Mouse (Mus musculus) hindbrain, embryonic 15.5 days (tissue): Measurements from ENCODE around the gene Rad51c. TPM values are rescaled to one million over a fixed set of nuclear protein-coding genes. Genes with fewer than 3 reads are reported as not detected.
"Not testable (repeated sequence)": the region's sequence is repeated elsewhere in the genome, so short reads cannot be mapped to it uniquely, and the experiment has no call there.

Experiments
- ATAC-seq: fragments of 200-750 bp; cut with Nextera tagmentation; 2 replicates; pipeline ENCODE4 v1.8.0; 2017; ENCODE audit warnings: low read depth, moderate number of reproducible peaks, moderate TSS enrichment; ENCODE audit not compliant: low FRiP score
- H3K27ac ChIP-seq: fragments of 300-500 bp; sonication (generic); replicated peaks from 2 replicates; pipeline ENCODE4 v1.5.1; 2015; ENCODE audit warnings: mild to moderate bottlenecking, inconsistent platforms
- H3K27me3 ChIP-seq: fragments of 300-500 bp; sonication (generic); 2 replicates; pipeline ENCODE4 v1.6.1; 2015; ENCODE audit warnings: control low read depth, inconsistent platforms
- H3K36me3 ChIP-seq: fragments of 300-500 bp; sonication (generic); 2 replicates; pipeline ENCODE4 v1.6.1; 2015; ENCODE audit warnings: control low read depth, inconsistent platforms
- H3K4me1 ChIP-seq: fragments of 300-500 bp; sonication (generic); replicated peaks from 2 replicates; pipeline ENCODE4 v1.6.1; 2015; ENCODE audit warnings: control low read depth, inconsistent platforms
- H3K4me2 ChIP-seq: fragments of 300-500 bp; sonication (generic); 2 replicates; pipeline ENCODE4 v1.6.1; 2015; ENCODE audit warnings: moderate library complexity, mild to moderate bottlenecking, inconsistent platforms
- H3K4me3 ChIP-seq: fragments of 300-500 bp; sonication (generic); 2 replicates; pipeline ENCODE4 v1.5.1; 2015; ENCODE audit warnings: mild to moderate bottlenecking, inconsistent platforms
- H3K9ac ChIP-seq: fragments of 300-500 bp; sonication (generic); 2 replicates; pipeline ENCODE4 v1.6.1; 2015; ENCODE audit warnings: inconsistent platforms
- H3K9me3 ChIP-seq: fragments of 300-500 bp; sonication (generic); 2 replicates; pipeline ENCODE4 v1.6.1; 2016; ENCODE audit warnings: control low read depth, inconsistent platforms
- WGBS: fragments of 180-500 bp; shearing (Covaris S2); methylation state at CpG from one replicate; pipeline ENCODE4 v1.1.7; 2015; 5-methylcytosine and 5-hydroxymethylcytosine counted together
- polyA plus RNA-seq: library from polyadenylated mRNA; unstranded; fragments of >200 nt; fragmentation: Nextera tagmentation; extraction: Ambion mirVana; gene quantifications from 2 replicates; pipeline ENCODE4 v1.2.1, GENCODE M21; 2015

Gene Rad51c
- polyA plus RNA-seq, 1 experiment from 2014 or later: 4.9 TPM

DNA sequence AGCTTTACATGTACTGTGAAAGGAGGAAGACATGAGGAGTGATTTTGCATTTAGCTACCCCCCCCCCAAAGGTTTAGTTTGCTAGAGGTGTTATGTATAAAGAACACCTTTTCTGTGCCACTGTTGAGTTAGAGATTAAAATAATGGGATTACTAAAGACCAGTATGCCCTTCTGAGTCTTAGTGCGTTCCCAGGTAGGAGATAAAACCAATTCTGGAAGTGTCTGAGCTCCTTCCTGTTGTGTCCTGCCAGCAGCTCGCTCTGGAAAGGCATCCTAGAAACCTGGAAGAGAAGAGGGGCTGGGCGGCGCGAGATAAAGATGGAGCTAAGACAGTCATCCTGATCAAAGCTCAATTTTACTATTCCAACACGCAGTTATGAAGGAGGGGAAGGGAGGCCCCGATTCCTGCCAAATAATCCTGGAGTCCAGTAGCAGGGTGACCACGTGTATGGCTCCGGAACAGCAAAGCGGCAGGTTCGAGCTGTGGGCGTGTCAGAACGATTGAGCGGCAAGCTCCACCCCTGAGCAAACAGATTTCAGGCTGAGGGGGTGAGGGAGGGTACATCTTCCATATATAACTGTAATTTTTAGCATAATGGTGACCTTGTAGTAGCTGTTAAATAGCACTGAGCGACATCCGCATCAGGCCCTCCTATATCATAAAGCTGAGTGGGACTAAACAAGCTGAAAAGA lies 40.1 kb upstream of the Rad51c start:
- H3K9ac ChIP-seq: no peak overlapping the region; the same call in 1 of the 2 replicates
- peaks cover 15% of the 10 kb centered on the region for H3K4me1 ChIP-seq
- no peak overlapping the region for H3K4me3 ChIP-seq
- no peaks in the 10 kb centered on the region for H3K27me3 ChIP-seq
- H3K36me3 ChIP-seq: no peaks in the 10 kb centered on the region
- ATAC-seq: no peak
- peak overlapping the region; percentile 36 for H3K4me2 ChIP-seq
- 10% methylated on average over 16 of the region's 16 CpGs for WGBS
- no peaks in the 10 kb centered on the region for H3K9me3 ChIP-seq
- H3K27ac ChIP-seq: no peak overlapping the region; the same call in 1 of the 2 replicates

DNA sequence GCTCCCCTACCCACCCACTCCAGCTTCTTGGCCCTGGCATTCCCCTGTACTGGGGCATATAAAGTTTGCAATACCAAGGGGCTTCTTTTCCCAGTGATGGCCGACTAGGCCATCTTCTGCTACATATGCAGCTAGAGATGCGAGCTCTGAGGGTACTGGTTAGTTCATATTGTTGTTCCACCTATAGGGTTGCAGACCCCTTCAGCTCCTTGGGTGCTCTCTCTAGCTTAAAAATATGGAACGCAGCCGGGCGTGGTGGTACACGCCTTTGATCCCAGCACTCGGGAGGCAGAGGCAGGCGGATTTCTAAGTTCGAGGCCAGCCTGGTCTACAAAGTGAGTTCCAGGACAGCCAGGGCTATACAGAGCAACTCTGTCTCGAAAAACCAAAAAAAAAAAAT lies 39.3 kb upstream of the Rad51c start:
- not testable (repeated sequence) for H3K9ac ChIP-seq, ATAC-seq, H3K36me3 ChIP-seq, H3K4me2 ChIP-seq, H3K4me3 ChIP-seq, H3K9me3 ChIP-seq, H3K27me3 ChIP-seq
- 73% methylated on average over 10 of the region's 10 CpGs for WGBS
- Histone ChIP-seq H3K4me1 (peaks cover 15% of the 10 kb centered on the region), H3K27ac (peak overlapping the region; percentile 82)

DNA sequence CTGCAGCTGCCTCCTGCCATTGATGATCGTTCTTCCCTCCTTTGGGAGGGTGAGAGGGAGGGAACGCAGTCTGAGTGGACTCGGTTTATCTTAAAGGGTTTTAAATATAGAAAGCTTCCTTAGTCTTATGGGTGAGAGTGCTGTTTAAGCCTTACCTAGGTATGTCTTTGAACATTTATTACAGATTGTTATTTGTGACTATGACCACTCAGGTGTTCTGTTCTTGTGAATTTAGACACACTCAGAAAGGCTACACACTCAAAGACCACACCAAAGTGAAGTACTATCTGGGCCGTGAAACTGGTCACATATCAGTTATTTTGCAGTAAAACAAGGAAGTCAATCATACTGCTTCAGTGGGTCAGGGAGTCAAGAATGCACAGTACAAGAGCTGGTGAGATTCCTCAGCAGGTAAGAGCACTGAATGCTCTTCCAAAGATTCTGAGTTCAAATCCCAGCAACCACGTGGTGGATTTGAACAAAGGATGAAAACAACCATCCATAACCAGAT lies 38.7 kb upstream of the Rad51c start:
- Histone ChIP-seq H3K4me1 (peaks cover 15% of the 10 kb centered on the region), H3K27ac (peak overlapping the region; percentile 82), H3K27me3 (no peaks in the 10 kb centered on the region), H3K9me3 (no peaks in the 10 kb centered on the region), H3K4me2 (no peak overlapping the region), H3K4me3 (no peak overlapping the region), H3K9ac (no peak overlapping the region), H3K36me3 (no peaks in the 10 kb centered on the region)
- 0% methylated on average over 5 of the region's 5 CpGs for WGBS
- ATAC-seq: no peak; the same call in 1 of the 2 replicates

DNA sequence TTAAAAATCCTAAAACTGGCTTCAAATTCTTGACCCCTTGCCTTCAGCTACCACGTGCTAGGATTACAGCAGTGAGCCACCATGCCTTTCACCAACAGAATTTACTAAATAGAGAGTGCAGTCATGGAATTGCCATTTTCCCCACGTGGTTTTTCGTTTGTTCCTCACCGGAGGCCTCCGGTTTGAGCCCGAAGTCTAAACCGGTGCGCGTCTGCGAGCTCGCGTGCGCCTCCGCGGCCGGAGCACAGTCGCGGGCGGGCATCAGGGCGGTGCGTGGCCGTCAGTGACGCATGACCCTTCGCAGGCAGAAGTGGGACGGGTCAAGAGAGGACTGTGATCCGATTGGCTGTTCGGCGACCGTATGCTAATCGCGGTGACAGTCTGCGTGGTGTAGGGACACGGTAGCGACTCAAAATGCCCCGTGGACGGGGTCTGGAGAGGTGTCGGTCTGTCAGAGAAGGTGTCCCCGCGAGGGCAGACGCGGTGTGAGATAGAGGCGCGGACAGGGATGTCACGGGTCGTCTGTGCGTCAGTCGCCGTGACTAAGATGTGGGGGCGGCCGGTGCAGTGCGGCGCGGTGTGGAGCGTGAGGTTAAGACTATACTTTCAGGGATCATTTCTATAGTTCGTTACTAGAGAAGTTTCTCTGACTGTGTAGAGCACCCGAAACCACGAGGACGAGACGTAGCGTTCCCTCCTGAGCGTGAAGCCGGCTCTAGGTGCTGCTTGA lies 38.1 kb upstream of the Rad51c start:
- peak overlapping the region; percentile 45 for H3K9ac ChIP-seq
- not testable (repeated sequence) for H3K9me3 ChIP-seq, H3K36me3 ChIP-seq, H3K27me3 ChIP-seq
- WGBS: under 1% methylated on average over 34 of the region's 62 CpGs
- peak overlapping the region; percentile 87 for H3K27ac ChIP-seq
- H3K4me3 ChIP-seq: peak overlapping the region; percentile 33
- H3K4me2 ChIP-seq: peak overlapping the region; percentile 65
- peaks cover 12% of the 10 kb centered on the region for H3K4me1 ChIP-seq
- peak; percentile 98 for ATAC-seq

DNA sequence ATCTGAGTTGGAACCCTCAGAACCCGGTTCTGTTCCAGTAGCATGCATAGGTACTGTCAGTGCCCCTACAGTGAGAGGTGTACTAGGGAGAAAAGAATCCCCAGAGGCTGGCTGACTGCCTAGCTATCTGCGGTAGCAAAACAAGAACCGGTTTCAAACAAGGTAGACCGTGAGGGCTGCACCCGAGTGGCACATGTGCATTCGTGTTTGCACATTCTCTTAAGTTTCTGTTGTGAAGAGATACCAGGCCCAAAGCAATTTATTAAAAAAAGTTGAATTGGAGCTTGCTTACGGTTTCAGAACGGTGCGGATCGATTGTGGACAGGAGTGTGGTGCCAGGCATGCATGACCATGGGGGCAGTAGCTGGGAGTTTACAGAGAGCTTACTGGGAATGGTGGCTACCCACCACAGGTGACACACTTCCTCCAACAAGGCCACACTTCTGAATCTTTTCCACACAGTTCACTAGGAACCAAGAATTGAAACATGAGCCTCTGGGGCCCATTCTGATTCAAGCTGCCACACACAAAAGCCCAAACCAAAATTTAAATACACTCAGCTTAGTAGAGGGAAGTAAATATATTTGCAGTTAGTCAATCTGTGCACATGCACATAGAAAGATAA lies 35.2 kb upstream of the Rad51c start:
- Histone ChIP-seq H3K27me3 (no peaks in the 10 kb centered on the region), H3K4me1 (peaks cover 9% of the 10 kb centered on the region), H3K9me3 (no peaks in the 10 kb centered on the region), H3K9ac (no peak overlapping the region), H3K36me3 (no peaks in the 10 kb centered on the region), H3K4me2 (no peak overlapping the region), H3K27ac (no peak overlapping the region), H3K4me3 (no peak overlapping the region)
- no peak for ATAC-seq
- WGBS: 88% methylated on average over 10 of the region's 10 CpGs

DNA sequence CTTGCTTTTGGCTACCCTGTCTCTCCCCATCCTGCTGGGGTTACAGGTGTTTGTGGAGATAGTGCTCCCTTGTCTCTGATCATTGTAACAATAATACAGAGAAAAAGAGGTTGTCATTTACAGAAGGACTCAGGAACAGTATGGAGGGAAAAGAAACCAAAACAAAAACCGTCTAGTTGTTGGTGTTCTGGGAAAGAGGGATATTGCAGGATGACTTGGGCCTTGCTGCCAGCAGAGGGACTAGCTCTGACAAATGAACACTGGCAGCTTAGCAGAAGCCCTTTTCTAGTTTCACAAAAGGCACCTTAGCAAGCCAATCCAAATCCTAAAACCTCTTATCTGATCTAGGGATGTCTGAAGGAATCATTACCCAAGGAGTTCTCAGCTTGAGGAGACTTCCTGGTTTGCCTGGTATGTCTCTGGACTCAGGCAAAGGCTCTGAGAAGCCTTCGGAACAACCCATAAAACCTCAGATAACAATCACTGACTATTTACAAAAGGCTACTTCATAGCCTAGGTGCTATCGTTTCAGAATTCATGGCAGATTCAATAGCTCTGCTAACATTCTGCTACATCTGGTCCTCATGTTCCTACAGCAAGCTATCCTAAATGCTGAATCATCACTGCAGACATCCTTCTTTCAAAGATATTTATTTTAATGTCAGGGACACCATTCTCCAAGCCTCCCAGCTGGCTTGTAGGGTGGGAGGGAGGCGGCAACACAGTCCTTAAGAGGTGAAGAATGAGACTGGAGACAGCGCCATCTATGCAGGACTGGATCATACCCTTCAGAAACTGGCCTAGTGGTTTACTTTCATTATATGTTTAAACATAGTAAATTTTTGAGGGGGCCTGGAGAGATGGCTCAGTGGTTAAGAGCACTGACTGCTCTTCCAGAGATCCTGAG lies 31.8 kb upstream of the Rad51c start:
- Histone ChIP-seq H3K36me3 (no peaks in the 10 kb centered on the region), H3K27me3 (no peaks in the 10 kb centered on the region), H3K9ac (no peak overlapping the region), H3K4me3 (no peak overlapping the region), H3K27ac (no peak overlapping the region), H3K4me1 (no peaks in the 10 kb centered on the region), H3K9me3 (no peaks in the 10 kb centered on the region), H3K4me2 (no peak overlapping the region)
- WGBS: 71% methylated on average over 5 of the region's 5 CpGs
- no peak for ATAC-seq

DNA sequence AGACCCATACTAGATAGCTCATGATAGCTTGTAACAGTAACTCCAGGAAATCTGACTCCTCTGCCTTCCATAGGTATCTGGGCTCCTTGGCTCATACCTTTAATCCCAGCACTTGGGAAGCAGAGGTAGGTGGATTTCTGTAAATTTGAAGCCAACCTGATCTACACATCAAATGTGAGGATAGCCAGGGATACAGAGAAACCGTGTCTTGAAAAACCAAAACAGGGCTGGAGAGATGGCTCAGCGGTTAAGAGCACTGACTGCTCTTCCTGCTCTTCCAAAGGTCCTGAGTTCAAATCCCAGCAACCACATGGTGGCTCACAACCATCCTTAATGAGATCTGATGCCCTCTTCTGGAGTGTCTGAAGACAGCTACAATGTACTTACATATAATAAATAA lies 30.4 kb upstream of the Rad51c start:
- WGBS: 94% methylated on average over 2 of the region's 2 CpGs
- not testable (repeated sequence) for H3K4me3 ChIP-seq, H3K9me3 ChIP-seq, H3K4me1 ChIP-seq, H3K36me3 ChIP-seq, H3K27me3 ChIP-seq, H3K27ac ChIP-seq, H3K9ac ChIP-seq, H3K4me2 ChIP-seq, ATAC-seq

DNA sequence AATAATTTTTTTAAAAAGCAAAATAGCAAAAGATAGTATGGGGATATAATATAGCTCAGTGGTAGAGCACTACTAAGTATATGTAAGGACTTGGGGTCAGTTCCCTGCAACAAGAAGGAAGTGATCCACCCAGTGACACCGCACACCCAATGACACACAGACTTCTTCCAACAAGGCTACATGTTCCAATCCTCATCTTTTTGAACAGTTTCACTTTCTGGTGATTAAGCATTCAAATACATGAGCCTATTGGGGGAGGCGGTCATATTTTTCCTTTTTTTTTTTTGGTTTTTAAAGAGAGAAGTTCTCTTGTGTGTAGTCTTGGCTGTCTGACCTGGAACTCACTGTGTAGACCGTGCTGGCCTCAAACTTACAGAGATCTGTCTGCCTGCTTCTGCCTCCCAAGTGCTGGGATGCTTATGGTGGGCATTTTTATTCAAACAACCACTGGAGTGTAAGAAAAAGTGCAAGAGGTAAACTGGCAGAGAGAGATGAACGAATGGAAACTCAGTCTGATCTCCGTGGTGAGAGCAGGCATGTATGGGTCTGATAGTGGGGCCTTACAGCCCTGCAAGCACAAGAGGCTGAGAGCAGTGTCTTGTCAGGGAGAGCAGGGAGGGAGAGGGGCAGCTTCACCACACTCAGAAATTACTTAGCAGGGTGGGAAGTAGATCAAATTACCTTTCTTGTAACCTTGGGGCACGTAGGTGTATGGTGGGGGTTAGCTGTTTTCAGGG lies 28.3 kb upstream of the Rad51c start:
- no peak overlapping the region for H3K27ac ChIP-seq
- ATAC-seq: no peak
- H3K4me3 ChIP-seq: no peak overlapping the region
- WGBS: 48% methylated on average over 6 of the region's 6 CpGs
- no peaks in the 10 kb centered on the region for H3K27me3 ChIP-seq
- H3K36me3 ChIP-seq: no peaks in the 10 kb centered on the region
- no peak overlapping the region for H3K4me2 ChIP-seq
- no peak overlapping the region for H3K9ac ChIP-seq
- H3K4me1 ChIP-seq: no peaks in the 10 kb centered on the region
- no peaks in the 10 kb centered on the region for H3K9me3 ChIP-seq

DNA sequence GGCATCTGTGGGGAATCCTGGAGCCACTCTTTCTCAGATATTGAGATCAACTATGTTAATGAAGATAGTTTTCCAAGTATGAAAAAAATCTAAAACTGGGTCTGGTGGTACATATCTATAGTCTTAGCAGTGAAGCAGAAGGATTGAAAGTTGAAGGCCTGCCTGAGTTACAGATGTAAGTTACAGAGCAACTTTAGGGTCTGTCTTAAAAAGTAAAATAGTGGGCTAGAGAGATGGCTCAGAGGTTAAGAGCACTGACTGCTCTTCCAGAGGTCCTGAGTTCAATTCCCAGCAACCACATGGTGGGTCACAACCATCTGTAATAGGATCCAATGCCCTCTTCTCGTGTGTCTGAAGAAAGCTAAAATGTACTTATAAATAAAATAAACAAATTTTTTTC lies 27.7 kb upstream of the Rad51c start:
- Histone ChIP-seq H3K4me3 (no peak overlapping the region), H3K27ac (no peak overlapping the region), H3K4me2 (no peak overlapping the region), H3K27me3 (no peaks in the 10 kb centered on the region), H3K9ac (no peak overlapping the region), H3K36me3 (no peaks in the 10 kb centered on the region), H3K9me3 (no peaks in the 10 kb centered on the region), H3K4me1 (no peaks in the 10 kb centered on the region; the same call in 1 of the 2 replicates)
- ATAC-seq: no peak
- WGBS: 95% methylated on average over 1 of the region's 1 CpGs

DNA sequence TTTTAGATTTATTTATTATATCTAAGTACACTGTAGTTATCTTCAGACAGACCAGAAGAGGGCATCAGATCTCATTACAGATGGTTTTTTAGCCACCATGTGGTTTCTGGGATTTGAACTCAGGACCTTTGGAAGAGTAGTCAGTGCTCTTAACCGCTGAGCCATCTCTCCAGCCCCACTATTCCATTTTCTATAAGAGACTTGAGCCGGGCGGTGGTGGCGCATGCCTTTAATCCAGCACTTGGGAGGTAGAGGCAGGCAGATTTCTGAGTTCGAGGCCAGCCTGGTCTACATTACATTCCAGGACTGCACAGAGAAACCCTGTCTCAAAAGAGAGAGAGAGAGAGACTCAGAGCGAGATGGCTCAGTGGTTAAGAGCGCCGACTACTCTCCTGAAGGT lies 27.1 kb upstream of the Rad51c start:
- 92% methylated on average over 8 of the region's 8 CpGs for WGBS
- H3K4me3 ChIP-seq, H3K4me2 ChIP-seq, H3K9ac ChIP-seq, H3K9me3 ChIP-seq, H3K27me3 ChIP-seq, H3K4me1 ChIP-seq, H3K36me3 ChIP-seq, ATAC-seq, H3K27ac ChIP-seq: not testable (repeated sequence)

DNA sequence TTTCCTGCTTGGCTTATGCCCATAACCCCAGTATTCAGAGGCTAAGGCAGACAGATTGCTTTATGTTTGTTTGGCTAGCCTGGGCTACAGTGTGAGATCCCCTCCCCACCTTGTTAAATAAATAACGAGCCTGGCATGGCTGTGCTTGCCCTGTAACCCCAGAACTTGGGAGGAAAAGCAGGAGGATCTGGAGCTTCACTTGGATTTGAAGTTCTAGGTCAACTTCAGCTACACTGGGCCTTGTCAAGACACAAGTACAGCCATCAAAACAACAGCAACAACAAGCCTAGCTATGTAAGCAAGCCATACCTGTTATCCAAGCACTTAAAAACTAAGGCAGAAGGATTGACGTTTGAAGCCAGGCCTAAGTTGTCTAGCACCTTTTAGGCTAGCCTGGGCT lies 25.6 kb upstream of the Rad51c start:
- Histone ChIP-seq H3K9ac (no peak overlapping the region), H3K4me1 (peaks cover 13% of the 10 kb centered on the region), H3K27me3 (no peaks in the 10 kb centered on the region), H3K27ac (no peak overlapping the region), H3K9me3 (no peaks in the 10 kb centered on the region), H3K4me2 (no peak overlapping the region), H3K36me3 (no peaks in the 10 kb centered on the region), H3K4me3 (no peak overlapping the region)
- 89% methylated on average over 2 of the region's 2 CpGs for WGBS
- no peak for ATAC-seq
